Mouse (Mus musculus): ENCODE results near the gene Zcchc7. TPM values are rescaled to one million over a fixed set of nuclear protein-coding genes. Genes with fewer than 3 reads are reported as not detected.

Gene Zcchc7
- polyA plus RNA-seq, 1 experiment: 23.0 TPM

- H3K4me3 ChIP-seq (replicated peaks): no peak overlapping the region
- no peaks in the 10 kb centered on the region for H3K27me3 ChIP-seq (replicated peaks)
- peaks cover 15% of the 10 kb centered on the region for H3K36me3 ChIP-seq (replicated peaks; ENCODE audit: low read length)
- H3K9me3 ChIP-seq: no peaks in the 10 kb centered on the region
- H3K4me1 ChIP-seq: peaks cover 7% of the 10 kb centered on the region
- no peak for TF ChIP-seq GATA1 (IDR thresholded peaks at IDR 0.05; ENCODE audit: borderline replicate concordance, low read length)
- TF ChIP-seq FLI1 (IDR thresholded peaks at IDR 0.05; ENCODE audit: low read length): no peak
Measured at GRCm38 (mm10) chr4:44783566-44784292, 28.1 kb downstream of the Zcchc7 start.

- H3K36me3 ChIP-seq (replicated peaks; ENCODE audit: low read length): peaks cover 13% of the 10 kb centered on the region
- H3K27me3 ChIP-seq (replicated peaks): no peaks in the 10 kb centered on the region
- no peak for TF ChIP-seq FLI1 (IDR thresholded peaks at IDR 0.05; ENCODE audit: low read length)
- no peak for TF ChIP-seq GATA1 (IDR thresholded peaks at IDR 0.05; ENCODE audit: borderline replicate concordance, low read length)
- peaks cover 46% of the 10 kb centered on the region for H3K4me1 ChIP-seq
- no peaks in the 10 kb centered on the region for H3K9me3 ChIP-seq
- no peak overlapping the region for H3K4me3 ChIP-seq (replicated peaks)
Measured at GRCm38 (mm10) chr4:44812855-44813254, 57.2 kb downstream of the Zcchc7 start.

- peaks cover 38% of the 10 kb centered on the region for H3K4me1 ChIP-seq
- no peaks in the 10 kb centered on the region for H3K27me3 ChIP-seq (replicated peaks)
- TF ChIP-seq GATA1 (IDR thresholded peaks at IDR 0.05; ENCODE audit: borderline replicate concordance, low read length) (no peak), FLI1 (IDR thresholded peaks at IDR 0.05; ENCODE audit: low read length) (no peak)
- H3K36me3 ChIP-seq (replicated peaks; ENCODE audit: low read length): peaks cover 21% of the 10 kb centered on the region
- no peaks in the 10 kb centered on the region for H3K9me3 ChIP-seq
- H3K4me3 ChIP-seq (replicated peaks): no peak overlapping the region
Measured at GRCm38 (mm10) chr4:44813770-44814169, 58.1 kb downstream of the Zcchc7 start.

- H3K9me3 ChIP-seq: no peaks in the 10 kb centered on the region
- peaks cover 33% of the 10 kb centered on the region for H3K36me3 ChIP-seq (replicated peaks; ENCODE audit: low read length)
- peaks cover 38% of the 10 kb centered on the region for H3K4me1 ChIP-seq
- H3K27me3 ChIP-seq (replicated peaks): no peaks in the 10 kb centered on the region
- TF ChIP-seq FLI1 (IDR thresholded peaks at IDR 0.05; ENCODE audit: low read length): no peak
- no peak for TF ChIP-seq GATA1 (IDR thresholded peaks at IDR 0.05; ENCODE audit: borderline replicate concordance, low read length)
- no peak overlapping the region for H3K4me3 ChIP-seq (replicated peaks)
Measured at GRCm38 (mm10) chr4:44816584-44816983, 60.9 kb downstream of the Zcchc7 start.

- TF ChIP-seq FLI1 (IDR thresholded peaks at IDR 0.05; ENCODE audit: low read length) (no peak), GATA1 (IDR thresholded peaks at IDR 0.05; ENCODE audit: borderline replicate concordance, low read length) (no peak)
- H3K9me3 ChIP-seq: no peaks in the 10 kb centered on the region
Measured at GRCm38 (mm10) chr4:44830609-44831008, 74.9 kb downstream of the Zcchc7 start.

GRCm38 (mm10) chr4:44851835-44852251 is 96.2 kb downstream of the Zcchc7 start:
- H3K36me3 ChIP-seq (replicated peaks; ENCODE audit: low read length): peaks cover 10% of the 10 kb centered on the region
- no peaks in the 10 kb centered on the region for H3K27me3 ChIP-seq (replicated peaks)
- no peak for TF ChIP-seq GATA1 (IDR thresholded peaks at IDR 0.05; ENCODE audit: borderline replicate concordance, low read length)
- TF ChIP-seq FLI1 (IDR thresholded peaks at IDR 0.05; ENCODE audit: low read length): no peak
- H3K9me3 ChIP-seq: no peaks in the 10 kb centered on the region
- H3K4me1 ChIP-seq: 0 out of 2 replicates have a peak, but pooled peaks cover 3% of the 10 kb centered on the region
- no peak overlapping the region for H3K4me3 ChIP-seq (replicated peaks)

More at GRCm38 (mm10) chr4:44830609-44831008, 74.9 kb downstream of the Zcchc7 start:
- no peaks in the 10 kb centered on the region for H3K4me1 ChIP-seq
- H3K4me3 ChIP-seq (replicated peaks): no peak overlapping the region
- H3K36me3 ChIP-seq (replicated peaks; ENCODE audit: low read length): peaks cover 10% of the 10 kb centered on the region
- H3K27me3 ChIP-seq (replicated peaks): no peaks in the 10 kb centered on the region

- TF ChIP-seq GATA1 (IDR thresholded peaks at IDR 0.05; ENCODE audit: borderline replicate concordance, low read length) (no peak), FLI1 (IDR thresholded peaks at IDR 0.05; ENCODE audit: low read length) (no peak)
- Histone ChIP-seq H3K4me3 (replicated peaks) (no peak overlapping the region), H3K9me3 (no peaks in the 10 kb centered on the region), H3K36me3 (replicated peaks; ENCODE audit: low read length) (peaks cover 9% of the 10 kb centered on the region), H3K4me1 (peaks cover 6% of the 10 kb centered on the region; the same call in 1 of the 2 replicates), H3K27me3 (replicated peaks) (no peaks in the 10 kb centered on the region)
Measured at GRCm38 (mm10) chr4:44871591-44871990, 115.9 kb downstream of the Zcchc7 start.

- Histone ChIP-seq H3K4me3 (replicated peaks) (no peak overlapping the region), H3K4me1 (peaks cover 6% of the 10 kb centered on the region; the same call in 1 of the 2 replicates), H3K36me3 (replicated peaks; ENCODE audit: low read length) (peaks cover 8% of the 10 kb centered on the region), H3K9me3 (no peaks in the 10 kb centered on the region), H3K27me3 (replicated peaks) (no peaks in the 10 kb centered on the region)
- TF ChIP-seq FLI1 (IDR thresholded peaks at IDR 0.05; ENCODE audit: low read length) (no peak), GATA1 (IDR thresholded peaks at IDR 0.05; ENCODE audit: borderline replicate concordance, low read length) (no peak)
Measured at GRCm38 (mm10) chr4:44872048-44872447, 116.4 kb downstream of the Zcchc7 start.

- Histone ChIP-seq H3K27me3 (replicated peaks) (no peaks in the 10 kb centered on the region), H3K4me3 (replicated peaks) (no peak overlapping the region), H3K36me3 (replicated peaks; ENCODE audit: low read length) (peaks cover 5% of the 10 kb centered on the region), H3K9me3 (no peaks in the 10 kb centered on the region), H3K4me1 (peaks cover 7% of the 10 kb centered on the region; the same call in 1 of the 2 replicates)
- no peak for TF ChIP-seq GATA1 (IDR thresholded peaks at IDR 0.05; ENCODE audit: borderline replicate concordance, low read length)
Measured at GRCm38 (mm10) chr4:44880065-44880623, 124.5 kb downstream of the Zcchc7 start.

- Histone ChIP-seq H3K4me1 (peaks cover 14% of the 10 kb centered on the region; the same call in 1 of the 2 replicates), H3K27me3 (replicated peaks) (no peaks in the 10 kb centered on the region), H3K9me3 (no peaks in the 10 kb centered on the region), H3K36me3 (replicated peaks; ENCODE audit: low read length) (peaks cover 8% of the 10 kb centered on the region), H3K4me3 (replicated peaks) (no peak overlapping the region)
- TF ChIP-seq GATA1 (IDR thresholded peaks at IDR 0.05; ENCODE audit: borderline replicate concordance, low read length) (no peak), FLI1 (IDR thresholded peaks at IDR 0.05; ENCODE audit: low read length) (no peak)
Measured at GRCm38 (mm10) chr4:44886143-44886542, 130.5 kb downstream of the Zcchc7 start.

Measured in megakaryocyte, embryonic 14.5 days (primary cell).